Mouse (Mus musculus) thymus, postnatal 14 days (tissue): ENCODE data around the gene Prkce.

Experiments used
- DNase-seq: peaks from one replicate; pipeline ENCODE4 v3.0.0; 2021

Gene Prkce

DNA sequence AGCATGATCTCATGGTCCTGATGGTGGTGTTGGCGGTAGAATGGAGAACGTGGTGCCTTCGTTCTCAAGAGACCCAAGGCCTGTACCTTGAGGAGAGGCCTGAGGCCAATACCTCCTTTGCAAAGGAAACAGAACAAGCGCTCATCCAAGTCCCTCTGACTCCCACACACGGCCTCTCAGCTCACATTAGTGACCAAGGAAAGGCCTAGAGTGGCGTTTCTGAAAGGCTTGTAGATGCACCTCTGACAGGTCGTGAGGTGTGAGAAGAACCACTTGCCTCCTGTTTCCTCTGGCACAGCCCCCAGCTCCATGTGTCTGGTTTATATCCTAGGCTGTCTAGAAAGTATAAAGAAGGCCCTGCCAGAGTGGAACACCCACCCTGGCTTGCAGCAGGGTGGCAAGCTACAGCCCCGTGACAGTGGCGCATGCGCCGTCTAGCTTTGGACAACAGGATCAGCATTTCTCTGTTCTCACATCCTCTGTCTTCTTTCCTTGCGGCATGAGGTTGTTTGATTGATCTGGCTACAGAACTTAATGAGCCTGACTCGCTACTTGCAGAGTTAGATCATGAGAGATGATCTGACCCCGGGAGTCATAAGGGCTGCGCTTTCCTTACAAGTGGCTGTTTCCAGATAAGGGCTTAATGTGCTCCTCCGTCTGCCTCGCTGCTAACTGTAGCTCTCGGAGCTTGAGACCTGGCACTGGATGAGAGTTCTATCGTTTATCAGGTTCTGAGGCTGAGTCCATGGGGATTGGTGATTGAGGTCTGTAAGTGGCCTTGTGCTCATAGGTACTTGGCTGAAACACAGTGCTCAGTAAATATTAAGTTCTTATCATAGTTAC is 136.0 kb downstream of the Prkce start:
- no peak for DNase-seq

DNA sequence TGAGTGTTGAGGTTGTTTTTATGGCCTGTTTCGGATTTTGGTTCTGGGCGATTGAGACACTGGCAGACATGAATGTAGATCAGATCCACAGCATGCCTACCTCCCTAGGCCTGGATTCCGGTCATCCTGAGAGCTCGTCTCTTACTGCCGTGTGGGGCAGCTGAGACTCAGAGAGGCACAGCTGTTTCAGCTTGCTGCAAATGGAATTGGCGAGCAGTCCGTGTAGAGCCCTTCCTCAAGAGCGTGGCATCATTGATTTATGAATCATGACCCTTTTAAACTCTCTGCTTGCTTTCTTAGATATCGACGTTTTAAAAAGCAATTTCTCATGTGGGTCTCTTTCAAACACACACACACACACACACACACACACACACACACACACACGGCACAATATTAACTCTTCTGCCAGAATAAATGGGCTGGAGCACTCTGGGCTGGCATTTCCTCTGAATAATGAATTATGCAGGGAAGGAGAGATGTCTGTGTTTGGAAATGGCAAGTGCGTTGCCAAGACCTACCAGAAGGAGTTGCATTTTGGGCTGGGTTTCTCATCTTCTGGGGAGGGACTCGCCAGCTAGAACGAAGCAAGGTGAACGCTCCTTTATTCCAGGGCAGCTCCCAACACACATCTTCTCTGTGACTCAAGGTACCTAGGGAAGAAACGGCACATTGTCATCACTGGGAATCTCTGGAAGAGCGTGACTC is 137.5 kb downstream of the Prkce start:
- DNase-seq: no peak

GRCm38 (mm10) chr17:86306161-86306560 is 138.6 kb downstream of the Prkce start:
- DNase-seq: no peak

DNA sequence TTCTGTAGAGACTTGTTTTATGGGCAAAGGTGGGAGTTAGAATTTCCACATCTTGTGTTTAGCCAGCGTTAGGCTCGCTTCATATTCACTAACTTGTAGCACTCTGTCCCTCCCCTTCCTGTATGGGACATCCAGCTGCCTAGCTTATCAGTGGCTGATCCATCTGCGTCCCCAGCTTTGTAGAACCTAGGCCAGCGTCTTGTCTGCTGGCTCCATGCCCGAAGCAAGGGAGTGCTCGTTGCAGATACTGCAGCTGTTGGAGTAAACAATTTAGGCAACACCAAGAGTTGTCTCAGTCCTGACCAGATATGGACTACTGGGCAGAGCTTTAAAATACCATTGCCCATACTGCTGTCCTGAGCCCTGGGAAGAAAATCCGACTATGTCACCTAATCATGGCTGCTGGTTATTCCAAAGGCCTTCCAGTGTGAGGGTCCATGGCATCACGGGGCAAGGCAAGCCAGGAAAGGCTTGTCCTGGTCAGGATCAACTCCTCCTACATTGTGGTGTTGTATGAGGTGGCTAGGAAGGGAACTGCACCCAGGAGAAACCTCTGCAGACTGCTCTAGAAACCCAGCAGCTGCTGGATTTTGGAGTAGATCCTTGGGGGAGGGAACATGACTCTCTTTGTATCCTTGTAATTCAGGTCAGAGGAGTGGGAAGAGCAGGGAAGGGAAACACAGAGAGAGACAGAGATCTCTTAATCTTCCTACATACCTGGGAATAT is 146.0 kb downstream of the Prkce start:
- DNase-seq: no peak

- no peak for DNase-seq
These were observed 148.3 kb downstream of the Prkce start for GRCm38 (mm10) chr17:86315874-86316273.

DNA sequence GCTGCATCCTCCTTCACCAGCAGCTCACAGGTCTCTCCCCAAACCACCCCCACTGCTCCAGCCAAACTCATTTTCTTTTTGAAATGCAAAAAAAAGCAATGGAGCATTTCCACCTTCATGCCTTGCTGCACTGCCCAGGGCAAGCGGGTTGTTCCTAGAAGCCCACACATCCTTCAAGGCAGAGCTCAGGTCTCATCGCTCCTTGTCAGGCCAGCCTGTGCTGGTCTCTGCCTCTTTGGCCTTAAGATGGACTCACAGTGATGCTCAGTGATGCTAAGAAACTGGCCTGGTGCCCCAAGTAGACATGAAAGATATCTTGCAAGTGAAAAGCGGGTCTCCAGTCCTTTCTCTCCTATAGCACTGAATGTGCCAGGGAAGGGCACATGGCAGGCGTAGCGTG is 149.2 kb downstream of the Prkce start:
- no peak for DNase-seq

DNA sequence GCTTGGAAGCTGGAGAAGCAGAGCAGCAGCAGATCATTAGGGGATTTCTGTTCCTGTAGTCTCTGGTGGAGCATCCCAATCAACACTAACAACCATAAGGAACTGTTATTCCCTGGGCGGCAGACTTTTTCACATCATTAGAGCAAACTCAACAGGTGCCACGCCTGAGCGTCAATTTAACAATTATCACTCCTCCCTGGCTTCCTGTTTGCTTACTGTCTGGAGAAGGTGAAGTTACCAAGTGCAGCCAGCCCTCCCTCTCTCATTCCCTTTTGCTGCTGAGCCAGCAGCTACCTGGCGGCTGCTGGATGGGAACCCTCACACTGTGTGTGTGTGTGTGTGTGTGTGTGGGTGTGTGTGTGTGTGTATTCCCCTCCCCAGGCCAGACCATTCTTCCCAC is 149.6 kb downstream of the Prkce start:
- no peak for DNase-seq

DNA sequence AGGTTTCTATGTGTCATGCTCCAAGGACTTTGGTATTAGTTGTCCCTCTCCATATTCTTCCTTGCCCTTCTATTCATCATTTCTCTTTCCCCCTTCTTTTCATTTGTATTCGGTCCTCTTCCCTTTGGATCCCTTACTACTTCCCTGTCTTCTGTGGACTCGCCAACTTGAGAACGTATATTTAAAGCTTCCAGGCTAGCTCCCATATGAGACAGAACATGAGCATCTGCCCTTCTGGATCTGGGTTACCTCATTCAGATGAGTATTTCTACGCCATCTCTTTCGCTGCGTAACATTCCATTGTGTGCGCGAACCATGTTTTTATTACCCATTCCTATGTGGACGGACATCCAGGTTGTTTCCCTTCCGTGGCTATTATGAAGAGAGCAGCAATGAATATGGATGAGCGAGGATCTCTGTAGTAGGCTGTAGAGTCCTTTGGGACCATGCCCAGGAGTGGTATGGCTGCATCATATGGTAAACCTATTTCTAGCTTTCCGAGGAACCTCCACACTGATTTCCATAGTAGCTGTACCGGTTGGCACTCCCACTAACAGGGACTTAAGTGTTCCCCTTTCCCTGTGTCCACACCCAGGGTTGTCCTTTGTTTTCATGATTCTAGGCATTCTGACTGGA is 152.5 kb downstream of the Prkce start:
- DNase-seq: no peak

- DNase-seq: no peak
These were observed 155.3 kb downstream of the Prkce start for GRCm38 (mm10) chr17:86322840-86323239.

DNA sequence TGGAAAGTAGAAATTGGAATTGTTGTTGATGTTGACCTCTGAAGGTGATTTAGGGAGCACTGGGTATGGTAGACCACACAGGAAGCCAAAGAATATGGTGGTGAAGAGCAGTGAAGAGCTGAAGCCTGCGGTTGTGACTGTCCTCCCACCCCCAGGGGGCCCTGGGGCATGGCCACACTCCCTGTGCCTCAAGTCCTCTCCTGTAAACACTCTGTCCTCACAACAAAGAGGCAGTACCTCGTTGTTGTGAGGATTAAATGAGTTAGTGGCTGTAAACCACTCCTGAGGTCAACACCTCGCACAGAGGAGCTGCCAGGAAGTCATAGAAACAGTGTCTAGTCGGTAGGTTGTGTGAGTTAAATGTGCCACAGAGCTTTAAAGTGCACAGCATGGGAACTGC is 155.7 kb downstream of the Prkce start:
- DNase-seq: peak; percentile 17

GRCm38 (mm10) chr17:86323909-86324686 is 156.5 kb downstream of the Prkce start:
- no peak for DNase-seq

- no peak for DNase-seq
These were observed 157.2 kb downstream of the Prkce start for GRCm38 (mm10) chr17:86324756-86325155.

- peak; percentile 32 for DNase-seq
These were observed 157.7 kb downstream of the Prkce start for GRCm38 (mm10) chr17:86325317-86325716.

DNA sequence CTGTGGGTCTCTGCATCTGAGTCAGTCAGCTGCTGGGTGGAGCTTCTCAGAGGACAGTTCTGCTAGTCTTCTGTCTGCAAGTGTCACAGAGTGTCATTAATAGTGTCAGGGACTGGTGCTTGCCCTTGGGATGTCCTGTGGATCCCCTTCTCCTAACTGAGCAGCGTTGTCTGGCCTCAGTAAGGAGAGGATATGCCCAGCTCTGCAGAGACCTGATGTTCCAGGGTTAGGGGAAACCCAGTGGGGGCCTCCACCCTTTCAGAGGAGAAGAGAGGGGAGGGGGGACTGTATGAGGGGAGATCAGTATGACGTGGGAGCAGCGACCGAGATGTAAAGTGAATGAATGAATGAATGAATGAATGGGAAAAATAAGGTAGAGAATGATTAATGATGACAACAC is 160.4 kb downstream of the Prkce start:
- DNase-seq: no peak

DNA sequence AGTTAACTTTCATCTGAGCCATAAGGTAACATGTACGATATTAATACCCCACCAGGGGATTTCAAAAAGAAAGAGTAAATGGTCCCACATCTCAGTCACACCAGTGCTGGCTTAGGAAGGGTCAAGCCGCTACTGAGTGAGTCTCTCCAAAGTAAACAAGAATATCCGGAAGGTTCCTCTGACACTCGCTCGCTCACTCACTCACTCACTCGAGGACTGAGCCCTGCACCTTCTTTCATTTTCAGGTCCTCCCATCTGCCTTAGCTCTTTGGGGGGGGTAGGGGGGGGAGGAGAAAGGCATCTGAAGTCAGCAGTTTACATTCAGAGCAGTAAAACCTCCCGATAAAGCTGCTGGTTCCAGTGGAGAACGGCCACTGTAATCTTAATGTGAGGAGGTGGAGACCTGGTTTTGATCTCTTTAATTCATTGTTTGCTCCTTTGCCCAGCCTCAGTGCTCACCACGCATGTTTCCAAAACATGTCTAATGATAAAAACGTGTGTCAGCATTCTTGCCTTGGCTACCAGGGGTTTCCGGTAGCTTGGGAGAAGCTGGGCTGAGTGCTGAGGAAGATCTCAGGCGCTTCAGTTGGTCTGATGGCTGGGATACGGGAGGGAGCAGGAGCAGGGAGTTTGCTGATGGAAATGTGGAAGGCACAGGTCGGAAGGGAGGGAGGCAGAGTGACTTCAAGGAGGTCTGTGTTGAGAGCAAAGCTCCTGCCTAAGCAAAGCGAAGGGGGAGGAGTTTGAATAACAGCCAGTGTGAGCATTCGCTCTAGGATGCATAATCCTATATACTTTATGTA is 161.9 kb downstream of the Prkce start:
- DNase-seq: no peak

- DNase-seq: no peak
These were observed 162.7 kb downstream of the Prkce start for GRCm38 (mm10) chr17:86330076-86330955.

- DNase-seq: no peak
These were observed 164.2 kb downstream of the Prkce start for GRCm38 (mm10) chr17:86331835-86332234.

GRCm38 (mm10) chr17:86334990-86335389 is 167.4 kb downstream of the Prkce start:
- no peak for DNase-seq

DNA sequence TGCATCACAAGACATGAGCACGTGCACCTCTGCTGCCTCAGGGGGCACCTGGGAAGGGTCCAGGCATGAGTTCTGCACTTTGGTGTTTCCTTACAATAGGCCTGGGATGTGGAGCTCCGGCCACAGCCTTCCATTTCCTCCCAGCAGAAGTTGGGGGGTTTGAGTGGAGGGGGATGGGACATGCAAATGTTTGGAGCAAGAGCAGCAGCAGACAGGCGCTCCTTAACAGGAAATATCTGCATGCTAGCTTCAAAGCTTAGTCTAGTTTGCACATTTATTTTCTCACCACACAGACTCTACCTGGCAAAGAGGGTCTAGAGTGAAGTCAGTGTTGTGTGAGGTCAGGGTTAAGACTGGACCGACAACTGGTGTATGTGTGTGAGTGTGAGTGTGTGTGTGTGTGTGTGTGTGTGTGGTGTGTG is 169.1 kb downstream of the Prkce start:
- DNase-seq: peak; percentile 51

GRCm38 (mm10) chr17:86337076-86337475 is 169.5 kb downstream of the Prkce start:
- DNase-seq: peak; percentile 51
